Mouse (Mus musculus) inflammation-experienced regulatory T-cells, adult 6 months (primary cell): Measurements from ENCODE around the gene Mag. TPM values are rescaled to one million over a fixed set of nuclear protein-coding genes. Genes with fewer than 3 reads are reported as not detected.
A peak's percentile ranks its signal among the peaks of the same experiment; 100 is the strongest.
"Not testable (repeated sequence)": the region's sequence is repeated elsewhere in the genome, so short reads cannot be mapped to it uniquely, and the experiment has no call there.

Experiments used
- ATAC-seq: one replicate; pipeline ENCODE4 v1.8.0; 2017
- polyA plus RNA-seq, 3 experiments: library from polyadenylated mRNA; unstranded; fragments of 100-300 nt; shearing (Covaris generic); gene quantifications; one replicate each; pipeline ENCODE4 v1.2.1; 2017

The Mag gene
- not detected for polyA plus RNA-seq

DNA sequence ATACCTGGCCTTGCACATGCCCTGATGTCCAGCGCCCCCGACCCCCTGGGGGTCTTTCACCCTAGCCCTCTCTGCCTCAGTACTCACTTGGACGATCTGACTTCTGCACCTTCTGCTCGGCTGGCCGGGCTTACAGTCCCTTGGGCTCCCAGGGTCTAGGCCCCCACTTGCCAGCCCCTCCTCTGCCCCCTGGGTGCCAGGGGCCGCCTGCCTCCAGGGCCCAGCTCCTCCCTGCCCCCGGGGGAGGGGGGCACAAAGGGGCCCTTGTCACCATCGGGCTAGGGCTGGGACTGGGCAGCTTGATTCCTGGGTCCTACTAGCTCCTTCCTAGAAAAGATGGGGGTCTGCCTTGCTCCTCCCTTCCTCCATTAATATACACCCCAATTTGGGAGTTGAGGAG is at the start of gene Mag:
Gene Mag (minus strand): TSS at position 142 of the 400 bp plus-strand sequence.
- no peak for ATAC-seq

DNA sequence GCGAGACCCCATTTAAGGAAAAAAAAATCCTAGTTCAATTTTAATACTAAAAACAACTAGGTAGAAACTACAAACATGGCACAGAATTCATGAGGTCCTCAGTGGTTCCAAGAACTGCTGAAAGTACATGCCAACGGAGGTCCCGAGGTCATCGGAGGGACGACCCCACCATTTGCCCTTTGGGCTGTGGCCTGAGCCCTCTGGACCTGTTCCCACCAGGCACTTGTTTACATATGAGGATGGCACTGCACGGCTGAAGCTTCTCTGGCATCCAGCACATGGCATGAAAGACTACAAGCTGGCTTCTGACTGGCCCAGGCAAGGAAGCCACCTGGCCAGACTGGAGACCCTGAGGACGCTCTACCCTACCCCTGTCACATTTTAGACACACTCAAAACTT is 49.7 kb upstream of the Mag start:
- no peak for ATAC-seq

DNA sequence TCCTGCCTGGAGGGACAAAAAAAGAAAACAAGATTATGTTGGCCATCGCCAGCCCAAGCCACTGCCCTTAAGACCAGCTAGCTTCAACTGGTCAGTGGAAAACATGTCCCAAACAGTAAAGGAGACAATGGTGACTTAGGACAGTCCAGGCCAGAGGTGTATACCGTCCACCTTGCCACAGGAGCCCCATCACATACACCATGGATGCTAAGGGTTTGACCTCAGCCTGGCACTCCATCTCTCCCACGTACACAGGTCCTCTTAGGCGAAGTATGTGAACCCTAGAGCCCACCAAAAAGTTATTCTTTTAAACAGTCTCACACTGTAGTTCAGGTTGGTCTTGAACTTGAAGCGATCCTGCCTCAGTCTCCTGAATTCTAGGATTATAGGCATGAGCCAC is 48.2 kb upstream of the Mag start:
- no peak for ATAC-seq

DNA sequence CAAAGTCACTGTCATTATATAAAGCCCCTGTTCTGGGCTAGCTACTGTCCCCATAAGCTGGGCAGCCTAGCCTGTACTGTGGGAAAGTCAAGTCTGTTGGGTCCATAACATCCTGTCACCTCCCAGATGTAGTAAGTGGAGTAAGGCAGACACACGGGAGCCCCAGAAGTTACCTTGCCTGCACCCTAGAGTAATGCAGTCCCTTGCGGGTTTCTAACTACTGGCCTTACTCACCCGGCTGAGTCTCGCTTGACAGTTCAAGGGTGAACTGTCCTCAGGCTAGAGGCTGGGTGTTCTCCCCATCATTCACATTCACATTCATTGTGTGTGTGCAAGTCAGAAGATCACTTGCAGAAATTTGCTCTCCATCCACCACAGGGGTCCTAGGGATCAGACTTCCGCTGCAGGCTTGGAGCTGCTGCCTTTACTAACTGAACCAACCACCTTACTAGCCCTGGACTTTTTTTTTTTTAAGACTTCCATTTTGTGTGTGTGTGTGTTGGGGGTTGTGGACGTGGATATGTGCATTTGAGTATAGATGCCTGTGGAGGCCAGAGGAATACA is 45.2 kb upstream of the Mag start:
- ATAC-seq, result no peak

DNA sequence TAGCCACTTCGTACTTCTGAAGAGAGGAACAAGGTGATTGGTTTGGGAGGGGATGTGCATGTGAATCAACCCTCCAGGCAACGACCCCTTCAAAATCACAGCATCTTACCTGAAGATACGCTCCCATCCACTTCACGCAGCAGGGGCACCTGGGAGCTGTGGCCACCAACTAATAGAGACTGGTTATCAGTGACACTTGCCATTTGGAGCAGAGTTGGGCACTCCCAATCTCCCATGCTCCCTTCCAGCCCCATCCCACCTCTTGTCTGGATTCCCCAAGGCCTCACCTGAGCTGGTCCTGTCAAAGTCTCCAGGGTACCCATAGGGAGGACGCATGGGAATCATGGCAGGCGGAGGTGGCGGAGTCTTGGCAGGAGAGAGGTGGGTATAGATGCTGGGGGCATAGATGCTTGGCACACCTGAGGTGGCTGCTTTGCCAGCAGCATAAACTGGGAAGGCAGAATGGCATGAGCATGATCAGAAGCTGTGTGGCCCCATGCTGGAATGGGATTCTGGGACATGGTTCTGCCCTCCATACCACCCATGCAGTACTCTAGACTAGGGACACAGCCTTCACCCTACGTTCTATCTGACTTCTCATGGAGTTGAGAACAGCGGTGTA is 44.3 kb upstream of the Mag start:
- ATAC-seq, result no peak

DNA sequence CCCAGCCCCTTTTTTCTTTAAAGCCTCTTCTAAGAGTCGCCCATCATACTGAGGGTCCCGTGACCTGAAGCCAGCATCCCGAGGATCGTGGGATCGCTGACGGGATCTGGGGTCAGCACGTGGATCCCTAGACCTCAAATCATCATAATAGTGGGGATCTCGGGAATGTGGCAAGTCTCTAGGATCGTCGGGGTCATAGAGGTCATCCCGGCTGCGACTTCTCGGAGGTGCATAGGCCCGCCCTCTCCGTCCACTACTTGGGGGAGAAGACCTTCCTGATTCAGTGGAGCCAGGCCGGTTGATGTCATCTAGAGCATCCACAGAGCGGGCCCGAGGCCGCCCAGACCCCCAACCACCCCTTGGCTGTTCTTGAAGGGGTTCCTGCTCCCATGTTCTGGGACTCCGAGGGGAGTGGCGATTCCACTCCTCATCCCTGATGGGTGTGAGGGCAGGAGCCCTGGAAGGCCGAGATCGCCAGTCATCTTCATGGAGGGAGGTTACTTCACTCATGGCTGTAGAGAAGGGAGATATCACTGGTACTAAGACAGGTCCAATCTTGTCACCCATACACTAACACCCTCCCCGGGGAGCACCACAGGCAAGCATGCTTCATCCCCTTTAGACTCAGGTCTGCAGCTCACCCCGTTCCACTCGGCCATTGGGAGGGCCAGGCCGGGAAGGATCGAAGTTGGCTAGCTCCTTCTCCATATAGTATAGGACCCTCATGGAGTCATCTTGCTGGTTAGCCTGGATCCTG is 43.6 kb upstream of the Mag start:
- no peak for ATAC-seq

DNA sequence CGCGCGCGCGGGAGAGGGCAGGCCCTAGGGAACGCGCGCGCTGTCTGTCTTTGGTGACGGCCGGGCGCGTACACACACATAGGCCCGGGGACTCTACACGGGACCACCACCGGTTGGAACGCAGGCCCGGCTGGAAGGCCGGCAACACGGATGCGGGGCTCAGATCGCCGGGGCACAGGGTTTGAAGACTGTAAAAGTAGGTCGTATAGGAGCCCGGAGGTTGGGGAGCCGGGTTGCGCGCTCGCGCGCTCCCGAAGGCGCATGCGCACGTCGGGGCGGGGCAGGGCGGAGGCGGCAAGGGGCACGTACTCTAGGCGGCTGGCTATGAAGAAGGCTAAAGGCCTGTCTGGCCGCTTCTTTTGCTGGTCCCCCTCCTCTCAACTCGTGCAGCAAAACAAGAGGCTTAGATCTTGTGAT is 42.7 kb upstream of the Mag start:
- ATAC-seq, result peak; percentile 72

DNA sequence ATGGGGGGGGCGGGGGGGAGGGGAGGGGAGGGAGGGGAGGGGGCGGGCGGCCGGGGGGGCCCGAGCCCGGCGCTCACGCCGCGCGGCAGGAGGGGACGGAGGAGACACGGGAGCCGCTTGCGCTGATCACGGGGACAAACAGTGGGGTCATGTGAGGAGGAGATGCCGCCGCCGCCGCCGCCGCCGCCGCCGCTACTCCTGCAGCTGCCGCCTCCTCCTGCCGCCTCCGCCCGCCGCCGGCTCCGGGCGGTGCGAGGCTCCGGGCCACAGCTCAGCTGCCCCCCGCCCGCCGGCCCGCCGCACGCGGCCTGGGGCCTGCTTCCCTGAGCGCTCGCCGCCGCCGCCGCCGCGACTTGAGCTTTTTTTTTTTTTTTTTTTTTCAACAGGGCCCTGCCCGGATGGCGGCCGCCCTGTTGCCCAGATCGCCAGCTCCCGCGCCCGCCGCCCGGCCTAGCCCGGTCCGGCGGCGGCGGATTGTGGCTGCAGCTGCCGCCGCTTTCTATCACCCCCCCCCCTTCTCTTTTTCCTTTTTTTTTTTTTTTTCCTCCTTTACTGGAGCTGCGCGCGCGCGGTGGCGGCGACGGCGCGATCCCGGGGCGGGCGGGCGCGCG is 42.2 kb upstream of the Mag start, which contains the start of gene Usf2:
Gene Usf2 (minus strand): TSS at position 48 of the 611 bp plus-strand sequence.
- peak; percentile 73 for ATAC-seq

DNA sequence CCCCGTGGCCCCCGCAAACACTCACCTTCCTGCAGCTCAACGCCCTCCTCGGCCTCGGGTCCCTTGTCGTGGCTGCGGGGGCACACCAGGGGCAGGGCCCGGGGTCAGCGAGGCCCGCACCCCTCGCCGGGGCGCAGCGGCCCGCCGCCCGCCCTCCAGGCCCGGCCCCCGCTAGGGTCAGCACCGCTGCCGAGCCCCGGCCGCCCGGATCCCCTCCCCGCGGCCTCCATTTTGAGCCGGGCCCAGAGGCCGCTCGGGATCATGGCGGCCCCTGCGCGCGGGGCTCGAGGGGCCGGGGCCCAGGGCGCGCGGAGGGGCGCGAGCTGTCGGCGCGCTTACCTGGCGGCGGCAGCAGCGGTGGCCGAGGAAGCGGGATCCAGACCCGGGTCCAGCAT is 41.7 kb upstream of the Mag start:
- ATAC-seq, result peak; percentile 16

DNA sequence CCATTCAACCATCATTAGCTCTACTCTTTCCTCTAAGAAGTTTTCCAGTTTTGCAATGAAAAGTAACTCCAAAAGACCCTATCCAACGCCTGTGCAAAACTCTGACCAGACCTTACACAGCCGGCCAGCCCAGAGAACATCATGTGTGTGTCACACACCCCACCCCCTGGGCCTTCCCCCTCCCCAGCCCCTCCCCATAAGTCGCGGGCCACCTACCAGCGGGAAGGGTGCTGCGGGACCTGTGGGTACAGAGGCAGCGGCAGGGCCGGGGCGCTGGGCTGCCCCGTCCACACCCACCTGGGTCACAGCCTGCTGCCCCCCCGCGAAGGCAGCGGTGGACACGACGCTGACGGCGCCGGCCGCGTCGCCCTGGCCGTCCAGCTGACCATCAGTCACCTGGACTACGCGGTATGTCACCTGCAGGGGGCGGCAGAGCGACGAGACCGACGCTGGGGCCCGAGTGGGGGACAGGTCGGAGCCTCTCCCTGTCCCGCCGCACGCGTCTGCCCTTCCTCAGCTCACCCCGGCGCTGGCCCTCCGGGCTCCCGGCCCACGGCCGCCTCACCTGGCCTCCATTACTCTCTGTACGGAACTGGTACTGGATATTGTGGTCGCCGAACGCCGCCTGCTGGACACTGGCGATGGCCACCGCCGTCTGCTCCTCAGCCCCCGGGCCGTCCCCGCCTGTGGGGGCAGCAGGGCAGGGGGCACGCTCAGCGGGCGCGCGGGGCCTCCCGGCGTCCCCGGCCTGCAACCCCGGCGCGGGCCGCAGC is 41.1 kb upstream of the Mag start:
- ATAC-seq, result peak; percentile 31

DNA sequence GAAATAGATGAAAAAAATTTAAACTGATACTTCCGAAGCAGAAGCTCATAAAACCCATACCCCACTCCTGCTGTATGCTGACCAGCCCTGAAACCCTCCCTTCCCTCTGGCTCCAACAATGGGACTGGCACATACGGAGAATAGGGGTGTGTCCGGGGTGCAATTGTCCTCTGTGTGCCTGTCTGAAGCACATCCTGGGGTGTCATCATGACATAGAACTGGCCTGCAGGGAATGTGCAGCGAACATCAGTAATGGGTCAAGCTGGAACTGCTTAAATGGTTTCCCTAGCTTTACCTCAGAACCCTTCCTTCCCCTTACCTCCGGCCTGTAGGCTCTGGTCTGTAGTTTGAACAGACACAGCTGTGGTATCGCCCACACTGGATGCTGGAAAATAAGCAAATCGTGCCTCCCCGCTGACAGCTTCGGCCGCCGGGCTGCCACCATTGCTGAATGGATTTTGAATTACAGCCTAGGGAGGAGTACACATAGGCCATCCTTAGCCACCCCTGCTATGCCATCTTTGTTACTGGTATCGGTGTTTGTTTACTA is 40.4 kb upstream of the Mag start:
- no peak for ATAC-seq

DNA sequence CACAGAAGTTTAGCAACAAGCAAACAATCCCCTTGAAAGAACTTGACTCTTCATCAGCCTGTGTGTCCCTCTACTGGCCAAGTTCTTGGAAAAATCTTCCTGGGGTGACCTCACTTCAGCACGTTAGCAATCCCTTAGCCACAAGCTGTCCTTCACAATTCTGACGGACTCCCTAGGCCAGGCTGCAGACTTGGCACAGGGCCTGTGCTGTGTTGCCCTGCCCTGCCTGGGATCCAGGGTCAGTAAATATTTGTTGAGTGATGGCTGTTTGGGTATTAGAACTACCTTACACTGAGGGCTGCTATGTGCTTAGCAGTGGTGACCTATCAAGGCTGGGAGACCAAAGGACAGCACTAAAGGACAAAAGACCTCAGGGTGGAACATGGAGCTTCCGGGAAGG is 39.4 kb upstream of the Mag start:
- ATAC-seq, result no peak

DNA sequence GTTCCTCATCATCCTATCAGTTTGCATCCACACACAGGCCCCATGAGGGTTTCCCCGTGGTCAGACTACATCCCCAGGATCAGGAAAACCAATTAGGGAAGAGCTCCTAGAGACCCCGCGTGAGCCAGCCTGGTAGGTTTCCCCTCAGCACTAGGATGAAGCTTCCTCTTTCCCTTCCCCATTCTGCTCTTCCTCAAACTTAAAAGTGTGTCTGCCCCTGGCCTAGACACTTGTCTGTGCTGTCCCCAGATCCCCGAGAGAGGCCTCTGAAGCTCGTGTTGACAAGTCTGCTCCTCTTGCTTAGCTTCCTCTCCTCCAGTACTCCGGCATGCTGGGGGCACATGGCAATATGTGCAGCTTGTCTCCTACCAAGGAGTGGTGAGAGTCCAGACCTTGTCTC is 38.8 kb upstream of the Mag start:
- ATAC-seq, result no peak

DNA sequence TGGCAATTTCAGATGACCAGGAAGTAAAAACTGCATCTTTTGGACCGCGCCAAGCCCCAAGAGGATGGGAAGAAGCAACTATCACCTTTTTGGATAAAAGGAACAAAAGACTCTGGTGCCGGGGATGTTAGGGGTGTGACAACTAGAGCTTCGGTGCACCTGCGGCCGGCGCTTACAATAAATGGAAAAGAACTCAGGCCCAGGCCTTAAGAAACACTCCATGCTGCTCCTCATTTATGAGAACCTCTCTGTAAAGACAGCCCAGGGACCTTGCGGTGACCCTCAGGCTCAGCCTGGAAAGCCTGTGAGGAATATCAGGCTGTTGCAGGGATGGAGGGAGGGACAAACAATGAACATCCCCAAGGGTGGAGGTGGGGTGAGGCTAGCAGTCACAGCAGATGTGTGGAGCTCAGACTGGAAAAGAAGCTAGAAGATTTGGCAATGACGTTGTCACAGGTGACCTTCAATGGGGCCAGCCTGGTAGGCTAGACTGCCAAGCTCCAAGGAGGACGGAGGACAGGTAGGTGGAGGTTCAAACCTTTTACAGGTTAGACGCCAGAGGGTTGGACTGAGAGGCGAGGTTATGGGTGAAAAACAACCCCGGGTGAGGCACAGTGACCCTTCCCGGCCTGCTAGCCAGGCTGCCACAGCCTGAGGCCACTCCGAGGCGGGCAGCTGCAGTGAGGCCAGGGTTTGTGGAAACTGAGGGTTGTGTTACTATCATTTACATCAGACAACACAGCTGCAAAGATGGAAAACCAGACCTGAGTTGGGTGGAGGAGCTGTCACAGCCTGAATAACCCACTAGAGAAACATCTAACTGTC is 38.0 kb upstream of the Mag start:
- no peak for ATAC-seq

DNA sequence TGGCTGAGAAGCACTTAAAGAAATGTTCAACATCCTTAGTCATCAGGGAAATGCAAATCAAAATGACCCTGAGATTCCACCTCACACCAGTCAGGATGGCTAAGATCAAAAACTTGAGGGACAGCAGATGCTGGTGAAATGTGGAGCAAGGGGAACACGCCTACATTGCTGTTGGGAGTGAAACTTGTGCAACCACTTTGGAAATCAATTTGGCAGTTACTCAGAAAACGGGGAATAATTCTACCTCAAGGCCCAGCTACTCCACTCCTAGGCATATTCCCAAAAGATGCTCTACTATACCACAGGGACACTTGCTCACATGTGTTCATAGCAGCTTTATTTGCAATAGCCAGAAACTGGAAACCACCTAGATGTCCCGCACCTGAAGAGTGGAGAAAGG is 35.2 kb upstream of the Mag start:
- not testable (repeated sequence) for ATAC-seq

DNA sequence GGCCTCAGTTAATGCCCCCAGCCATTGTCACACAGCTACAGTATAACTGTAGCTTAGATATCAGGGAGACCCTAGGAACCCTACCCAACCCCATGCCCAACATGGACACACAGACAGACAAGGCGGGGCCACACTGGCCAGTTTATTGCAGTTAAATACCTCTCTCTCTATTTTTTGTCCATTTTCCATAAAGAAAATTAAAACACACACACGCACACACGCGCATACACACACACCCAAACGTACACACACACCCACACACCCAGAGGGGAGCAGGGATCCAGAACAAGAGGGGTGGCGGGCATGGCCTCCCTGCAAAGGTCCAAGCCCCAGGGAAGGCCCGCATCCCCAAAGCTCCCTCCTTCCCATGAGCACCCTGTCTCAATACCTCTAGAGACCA is 31.2 kb upstream of the Mag start:
- ATAC-seq, result no peak

DNA sequence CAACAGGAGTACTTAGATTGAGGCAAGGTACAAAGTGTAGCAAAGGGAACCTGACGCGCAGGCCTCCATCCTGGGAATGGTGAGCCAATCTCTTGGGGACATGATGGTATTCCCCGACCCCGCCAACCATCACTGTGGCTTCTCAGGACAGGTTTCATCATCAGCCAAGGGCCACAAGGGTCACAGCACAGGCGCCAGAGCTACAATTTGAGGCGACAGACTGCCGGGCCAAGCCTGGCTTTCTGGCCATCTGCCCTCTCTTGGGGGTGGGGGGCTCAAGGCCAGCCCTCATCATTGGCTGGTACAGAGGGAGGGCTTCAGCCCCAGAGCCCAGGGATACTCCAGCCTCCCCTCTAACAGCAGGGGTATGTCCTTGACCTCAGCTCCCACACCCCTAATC is 30.8 kb upstream of the Mag start:
- not testable (repeated sequence) for ATAC-seq

DNA sequence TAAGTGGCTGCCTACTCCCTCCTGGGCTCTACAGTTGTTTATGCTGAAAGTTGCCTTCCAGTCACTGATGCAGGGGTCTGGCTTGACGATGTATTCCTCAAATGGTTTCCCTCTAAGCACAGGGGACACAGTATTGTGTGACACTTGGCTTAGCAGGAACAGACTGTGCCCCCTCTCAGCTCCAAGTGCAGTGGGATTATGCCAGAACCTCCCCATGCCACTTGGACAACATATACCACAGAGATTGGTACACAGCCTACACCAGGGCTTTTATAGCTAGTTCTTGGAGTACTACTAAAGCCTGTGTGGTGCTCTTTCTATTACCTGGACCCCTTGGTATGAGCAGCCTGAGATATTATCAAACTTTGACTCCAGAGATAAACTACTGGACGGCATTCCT is 30.0 kb upstream of the Mag start:
- not testable (repeated sequence) for ATAC-seq

DNA sequence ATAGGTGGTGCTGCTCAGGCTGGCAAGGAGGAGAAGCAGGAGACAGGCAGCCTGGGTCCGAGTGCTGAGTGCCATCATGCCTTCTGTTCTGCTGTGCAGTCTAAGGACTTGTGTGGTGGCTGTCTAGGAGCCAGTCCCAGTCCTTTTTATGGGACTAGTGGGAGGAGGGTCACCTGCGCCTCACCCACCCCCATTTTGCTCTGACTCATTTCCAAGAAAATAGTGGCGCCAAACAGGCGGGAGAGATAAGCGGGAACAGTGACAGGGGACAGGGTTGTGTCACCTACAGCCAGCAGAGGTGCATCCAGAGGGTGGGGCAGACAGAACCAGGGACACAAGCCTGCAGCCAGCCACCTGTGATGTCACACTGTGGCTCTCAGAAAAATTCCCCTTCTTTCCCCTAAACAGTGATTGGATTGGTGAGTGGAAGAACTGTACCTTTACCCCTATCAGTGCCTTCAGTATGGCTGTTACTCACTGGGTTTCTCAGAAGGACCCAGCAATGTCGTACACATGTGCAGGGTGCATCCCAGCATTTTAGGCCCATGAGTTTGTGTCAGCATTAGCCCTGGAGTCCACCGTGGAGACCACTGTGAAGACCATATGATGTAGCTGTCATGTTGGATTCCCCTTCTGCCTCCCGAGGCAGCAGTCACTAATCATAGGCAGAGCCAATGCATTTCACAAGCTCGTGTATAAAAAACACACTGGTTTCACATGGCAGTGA is 29.4 kb upstream of the Mag start, which contains the start of gene Hamp:
Gene Hamp (minus strand): TSS at position 124 of the 727 bp plus-strand sequence.
- ATAC-seq, result no peak

DNA sequence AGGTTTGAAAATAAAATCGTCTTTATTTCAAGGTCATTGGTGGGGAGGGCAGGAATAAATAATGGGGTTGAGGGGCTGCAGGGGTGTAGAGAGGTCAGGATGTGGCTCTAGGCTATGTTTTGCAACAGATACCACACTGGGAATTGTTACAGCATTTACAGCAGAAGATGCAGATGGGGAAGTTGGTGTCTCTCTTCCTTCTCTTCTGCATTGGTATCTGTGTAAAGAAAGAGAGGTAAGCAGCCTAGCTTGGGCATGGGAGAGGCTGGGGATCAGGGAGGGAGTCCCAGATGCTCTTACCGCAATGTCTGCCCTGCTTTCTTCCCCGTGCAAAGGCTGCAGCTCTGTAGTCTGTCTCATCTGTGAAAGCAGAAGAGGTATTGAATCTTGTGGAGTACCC is 27.7 kb upstream of the Mag start:
- not testable (repeated sequence) for ATAC-seq

DNA sequence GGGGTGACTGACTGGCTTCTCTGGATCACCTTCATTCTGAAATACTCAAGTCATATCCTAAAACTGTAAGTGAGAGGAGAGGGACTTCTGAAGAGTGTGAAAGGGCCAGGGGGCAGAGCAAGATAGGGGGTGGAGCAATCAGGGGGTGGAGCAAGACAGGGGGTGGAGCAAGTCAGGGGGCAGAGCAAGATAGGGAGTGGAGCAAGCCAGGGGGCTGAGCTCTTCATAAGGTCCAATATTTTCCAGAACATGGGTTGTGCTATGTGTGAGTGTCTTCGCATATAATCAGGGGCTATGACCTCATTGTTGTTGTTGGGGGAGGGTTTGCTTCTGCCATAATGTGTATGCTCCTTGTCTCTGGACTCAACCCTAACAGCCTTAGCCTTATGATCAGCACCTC is 25.4 kb upstream of the Mag start:
- not testable (repeated sequence) for ATAC-seq
